Mouse (Mus musculus) cerebellum, adult 2 months (tissue): ENCODE results near the gene Pex14. TPM values are rescaled to one million over a fixed set of nuclear protein-coding genes. Genes with fewer than 3 reads are reported as not detected.

Experiments
- DNase-seq, 2 experiments: peaks; one replicate each; pipeline ENCODE4 v3.0.0; 2021
- H3K27ac ChIP-seq: fragments of 200-500 bp; 2 replicates; pipeline ENCODE4 v1.5.1; 2012; ENCODE audit warnings: low read length, control low read depth, inconsistent platforms; ENCODE audit not compliant: insufficient read depth
- H3K27me3 ChIP-seq: fragments of 200-500 bp; 2 replicates; pipeline ENCODE4 v1.6.1; 2012; ENCODE audit warnings: inconsistent platforms, mild to moderate bottlenecking, low read length, moderate library complexity; ENCODE audit not compliant: control insufficient read depth, insufficient read depth
- H3K4me1 ChIP-seq: fragments of 200-500 bp; 2 replicates; pipeline ENCODE4 v1.6.1; 2011; ENCODE audit warnings: low read length; ENCODE audit not compliant: control insufficient read depth, insufficient read depth
- H3K4me3 ChIP-seq: fragments of 200-500 bp; replicated peaks from 2 replicates; pipeline ENCODE3; 2011; ENCODE audit warnings: mild to moderate bottlenecking, low read depth, low read length, control low read depth; ENCODE audit not compliant: insufficient read depth
- CTCF ChIP-seq: fragments of 200-500 bp; IDR thresholded peaks from 2 replicates; pipeline ENCODE4 v1.5.1; 2011; ENCODE audit warnings: low read depth, mild to moderate bottlenecking, control low read depth, low read length, moderate library complexity, borderline replicate concordance; ENCODE audit not compliant: insufficient read depth
- POLR2A ChIP-seq: fragments of 200-500 bp; IDR thresholded peaks from 2 replicates; pipeline ENCODE4 v1.6.1; 2011; ENCODE audit warnings: low read length, control low read depth, borderline replicate concordance; ENCODE audit not compliant: insufficient read depth
- WGBS: fragments of 180-500 bp; shearing (Covaris S2); methylation state at CpG from one replicate; pipeline ENCODE4 v1.1.7; 2018; 5-methylcytosine and 5-hydroxymethylcytosine counted together
- polyA plus RNA-seq: library from polyadenylated mRNA; depleted of rRNA; stranded (reverse); fragments of >200 nt; gene quantifications from 2 replicates; pipeline ENCODE4 v1.2.3, GENCODE M21; 2012

The Pex14 gene
- polyA plus RNA-seq, 1 experiment: 52.5 TPM

GRCm38 (mm10) chr4:149058298-149058697 lies 41.4 kb downstream of the Pex14 start:
- WGBS: 95% methylated on average over 7 of the region's 7 CpGs
- H3K27me3 ChIP-seq: no peaks in the 10 kb centered on the region
- no peak for DNase-seq
- no peak for TF ChIP-seq CTCF
- no peak for TF ChIP-seq POLR2A
- no peak overlapping the region for H3K27ac ChIP-seq
- H3K4me3 ChIP-seq: no peak overlapping the region
- H3K4me1 ChIP-seq: peaks cover 8% of the 10 kb centered on the region

DNA sequence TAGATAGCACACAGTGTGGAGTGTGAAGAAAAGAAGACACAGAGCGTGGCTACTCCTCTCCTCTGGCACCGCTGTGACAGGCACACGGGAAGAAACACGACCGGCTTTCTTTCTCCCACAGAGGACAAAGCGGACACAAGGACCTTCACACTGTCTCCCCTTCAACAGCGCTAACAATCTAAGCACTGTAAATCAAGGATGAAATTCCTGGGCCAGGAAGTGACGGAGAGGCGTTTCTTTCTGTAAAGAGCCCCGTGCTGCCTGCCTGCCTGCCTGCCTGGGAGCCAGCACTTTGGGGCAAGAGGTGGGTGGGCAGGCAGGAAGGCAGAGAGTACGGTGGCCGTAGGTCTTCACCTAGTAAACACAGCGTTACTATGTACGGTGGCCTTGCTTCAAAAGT lies 42.2 kb downstream of the Pex14 start:
- Histone ChIP-seq H3K27me3 (no peaks in the 10 kb centered on the region), H3K4me3 (no peak overlapping the region), H3K4me1 (peaks cover 8% of the 10 kb centered on the region), H3K27ac (no peak overlapping the region)
- 80% methylated on average over 14 of the region's 14 CpGs for WGBS
- DNase-seq: no peak
- no peak for TF ChIP-seq POLR2A
- no peak for TF ChIP-seq CTCF

- TF ChIP-seq CTCF (no peak), POLR2A (no peak)
- 88% methylated on average over 16 of the region's 16 CpGs for whole genome bisulfite sequencing
Measured at GRCm38 (mm10) chr4:149056957-149057356, 42.7 kb downstream of the Pex14 start.

DNA sequence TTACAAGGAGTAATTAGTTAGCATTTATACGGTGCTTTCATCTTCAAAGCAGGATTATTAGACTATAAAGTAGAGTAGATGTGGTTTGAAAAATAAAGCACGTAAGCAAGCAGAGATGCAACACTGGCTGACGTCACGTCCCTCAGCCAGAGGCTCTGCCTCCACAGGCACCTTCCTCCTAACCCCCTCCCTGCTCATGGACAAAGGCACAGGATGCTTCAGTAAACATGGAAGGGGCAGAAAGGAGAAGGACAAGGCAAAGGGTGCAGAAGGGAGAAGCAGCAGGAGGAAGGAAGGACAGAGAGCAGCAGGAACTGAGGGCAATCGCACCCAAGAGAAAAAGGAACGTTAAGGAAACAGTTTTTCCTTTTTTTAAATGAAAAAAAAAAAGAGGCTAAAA lies 43.8 kb downstream of the Pex14 start:
- Histone ChIP-seq H3K4me1 (peaks cover 3% of the 10 kb centered on the region; the same call in 1 of the 2 replicates), H3K27ac (no peak overlapping the region), H3K27me3 (no peaks in the 10 kb centered on the region), H3K4me3 (no peak overlapping the region)
- DNase-seq: no peak
- TF ChIP-seq POLR2A (no peak), CTCF (no peak)
- 86% methylated on average over 6 of the region's 6 CpGs for WGBS

More at GRCm38 (mm10) chr4:149056957-149057356, 42.7 kb downstream of the Pex14 start:
- Histone ChIP-seq H3K4me1 (peaks cover 8% of the 10 kb centered on the region), H3K27ac (no peak overlapping the region), H3K4me3 (no peak overlapping the region), H3K27me3 (no peaks in the 10 kb centered on the region)
- DNase-seq: no peak

DNA sequence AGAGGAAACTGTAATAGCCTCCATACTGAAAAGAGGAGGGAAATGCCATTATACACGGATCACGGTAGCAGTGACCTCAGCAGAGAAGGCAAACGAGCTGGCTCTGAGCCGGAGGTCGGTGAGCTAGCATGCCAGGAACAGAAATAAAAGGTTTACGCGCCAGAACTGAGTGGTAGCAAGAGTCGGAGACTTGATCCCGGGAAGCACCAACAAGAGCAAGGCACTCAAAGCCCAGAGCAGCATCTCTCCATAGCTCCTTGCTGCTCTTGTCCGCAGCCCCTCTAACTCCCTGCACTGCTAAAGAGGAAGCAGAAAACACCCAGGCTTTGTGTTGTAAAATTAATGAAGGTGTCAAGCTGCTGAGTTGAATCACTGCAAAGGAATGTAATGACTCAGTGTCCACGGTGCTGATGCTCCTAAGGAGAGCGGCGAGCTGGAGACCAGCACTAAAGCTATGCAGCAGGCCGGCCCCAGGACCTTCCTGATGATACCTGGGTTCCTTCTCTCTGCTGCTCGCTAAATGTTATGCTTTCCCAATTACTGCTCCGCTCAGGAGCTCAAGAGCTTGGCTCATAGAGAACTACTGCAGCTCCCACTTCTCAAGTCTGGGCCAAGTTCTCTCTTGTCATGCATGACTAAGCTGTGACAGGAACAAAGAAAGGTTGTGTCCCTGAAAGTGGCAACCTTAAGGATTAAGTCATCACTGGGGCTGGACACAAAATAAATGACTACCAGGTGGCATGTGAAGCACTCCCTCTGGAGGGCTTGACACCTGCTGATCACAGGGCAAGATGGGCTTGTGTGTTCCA lies 50.1 kb downstream of the Pex14 start:
- Histone ChIP-seq H3K27ac (no peak overlapping the region), H3K4me3 (no peak overlapping the region), H3K4me1 (peaks cover 11% of the 10 kb centered on the region), H3K27me3 (no peaks in the 10 kb centered on the region)
- WGBS: 18% methylated on average over 16 of the region's 16 CpGs
- peak; percentile 37 to 44 for DNase-seq
- no peak for TF ChIP-seq POLR2A
- TF ChIP-seq CTCF: no peak

DNA sequence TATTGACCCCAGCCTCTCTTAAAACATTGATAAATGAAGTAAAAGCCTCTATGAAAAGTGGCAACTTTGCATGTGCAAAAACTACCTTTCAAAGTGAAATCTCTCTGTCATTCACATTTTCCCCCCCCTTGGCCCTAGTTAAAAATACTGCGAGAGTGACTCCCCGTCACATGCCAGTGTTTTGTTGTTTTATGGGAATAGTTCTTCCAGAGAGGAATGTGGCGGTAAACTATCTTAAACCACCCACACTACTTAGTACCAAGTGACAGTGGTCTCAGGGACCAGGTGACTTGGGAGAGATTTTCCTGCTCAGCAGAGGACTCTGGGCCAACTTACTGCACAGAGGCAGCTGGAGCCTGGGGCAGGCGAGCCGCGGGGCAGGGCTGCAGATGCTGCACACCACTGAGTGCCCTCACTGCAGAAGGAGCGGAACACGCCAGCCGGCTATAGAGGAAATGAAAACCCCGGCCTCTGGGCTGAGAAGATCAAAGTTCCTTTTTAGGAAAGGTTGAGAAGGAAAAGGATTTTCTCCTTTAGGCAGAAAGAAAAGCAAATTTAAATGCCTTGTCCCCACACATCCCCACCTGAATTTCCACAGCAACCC lies 50.9 kb downstream of the Pex14 start:
- DNase-seq: no peak
- H3K27me3 ChIP-seq: no peaks in the 10 kb centered on the region
- H3K4me3 ChIP-seq: no peak overlapping the region
- peaks cover 11% of the 10 kb centered on the region for H3K4me1 ChIP-seq
- H3K27ac ChIP-seq: no peak overlapping the region
- 86% methylated on average over 10 of the region's 10 CpGs for WGBS
- TF ChIP-seq CTCF (no peak), POLR2A (no peak)

DNA sequence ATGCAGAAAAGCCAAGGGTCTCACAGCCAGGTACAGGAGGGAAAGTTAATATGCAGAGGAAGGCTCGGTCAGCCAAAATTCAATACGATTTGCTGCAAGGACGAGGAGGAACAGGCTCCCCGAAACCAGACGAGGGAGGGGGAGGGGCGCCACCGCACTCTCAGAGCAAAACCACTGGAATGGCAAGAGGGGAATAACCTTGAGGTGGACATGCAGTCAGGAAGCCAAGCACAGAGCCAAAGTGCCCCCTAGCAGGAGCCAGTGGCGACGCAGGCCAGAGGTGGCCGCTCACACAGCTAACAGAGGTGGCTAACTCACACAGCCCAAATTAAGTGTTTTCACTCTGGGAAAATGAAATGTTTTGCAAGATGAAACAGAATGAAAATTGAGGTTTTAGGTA lies 52.3 kb downstream of the Pex14 start:
- Histone ChIP-seq H3K4me1 (peaks cover 11% of the 10 kb centered on the region), H3K4me3 (no peak overlapping the region), H3K27ac (no peak overlapping the region), H3K27me3 (no peaks in the 10 kb centered on the region)
- TF ChIP-seq CTCF (peak; percentile 38; the same call in 1 of the 2 replicates), POLR2A (no peak)
- WGBS: 72% methylated on average over 10 of the region's 10 CpGs
- DNase-seq: no peak

DNA sequence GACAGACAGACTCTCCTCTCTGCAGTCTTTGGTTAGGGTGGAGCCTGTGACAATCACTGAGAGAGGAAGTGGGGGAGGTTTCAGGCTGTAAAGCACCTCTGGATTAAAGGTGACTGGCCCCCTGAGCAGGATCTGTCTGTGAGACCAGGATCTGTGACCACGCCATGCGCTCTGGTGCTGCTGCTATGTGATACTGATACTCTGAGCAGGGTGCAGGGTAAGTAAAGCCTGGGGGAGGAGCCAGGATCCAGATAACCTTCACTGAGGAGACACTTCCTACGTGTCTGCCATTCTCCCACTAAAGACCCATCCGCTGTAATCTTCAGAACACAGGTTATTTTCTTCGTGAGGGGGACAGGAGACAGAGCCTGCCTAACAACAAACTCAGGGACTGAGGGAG lies 53.8 kb downstream of the Pex14 start:
- WGBS: 96% methylated on average over 5 of the region's 5 CpGs
- peaks cover 11% of the 10 kb centered on the region for H3K4me1 ChIP-seq
- no peak for DNase-seq
- H3K4me3 ChIP-seq: no peak overlapping the region
- H3K27me3 ChIP-seq: no peaks in the 10 kb centered on the region
- no peak for TF ChIP-seq CTCF
- no peak for TF ChIP-seq POLR2A
- no peak overlapping the region for H3K27ac ChIP-seq
